Mouse (Mus musculus) lung, embryonic 16.5 days (tissue): Measurements from ENCODE around the gene Ddx11. TPM values are rescaled to one million over a fixed set of nuclear protein-coding genes. Genes with fewer than 3 reads are reported as not detected.

Source experiments
- ATAC-seq: fragments of 200-750 bp; cut with Nextera tagmentation; 2 replicates; pipeline ENCODE4 v1.8.0; 2017; ENCODE audit warnings: low read depth, mild to moderate bottlenecking, moderate library complexity
- H3K27ac ChIP-seq: fragments of 300-500 bp; sonication (generic); 2 replicates; pipeline ENCODE4 v1.5.1; 2014; ENCODE audit warnings: mild to moderate bottlenecking, control low read depth, low read length
- H3K27me3 ChIP-seq: fragments of 300-500 bp; sonication (generic); 2 replicates; pipeline ENCODE4 v1.6.1; 2014; ENCODE audit warnings: low read depth, low read length, mixed read lengths; ENCODE audit not compliant: control insufficient read depth, insufficient read depth
- H3K36me3 ChIP-seq: fragments of 300-500 bp; sonication (generic); 2 replicates; pipeline ENCODE4 v1.6.1; 2014; ENCODE audit warnings: low read length; ENCODE audit not compliant: control insufficient read depth, insufficient read depth
- H3K4me1 ChIP-seq: fragments of 300-500 bp; sonication (generic); replicated peaks from 2 replicates; pipeline ENCODE4 v1.6.1; 2014; ENCODE audit warnings: low read length, mixed read lengths; ENCODE audit not compliant: control insufficient read depth, insufficient read depth
- H3K4me2 ChIP-seq: fragments of 300-500 bp; sonication (generic); 2 replicates; pipeline ENCODE4 v1.6.1; 2014; ENCODE audit warnings: low read depth, low read length, control low read depth
- H3K4me3 ChIP-seq: fragments of 300-500 bp; sonication (generic); 2 replicates; pipeline ENCODE4 v1.5.1; 2014; ENCODE audit warnings: mild to moderate bottlenecking, low read length, control low read depth
- H3K9ac ChIP-seq: fragments of 300-500 bp; sonication (generic); 2 replicates; pipeline ENCODE4 v1.6.1; 2014; ENCODE audit warnings: low read length, control low read depth
- H3K9me3 ChIP-seq: fragments of 300-500 bp; sonication (generic); 2 replicates; pipeline ENCODE4 v1.6.1; 2016; ENCODE audit warnings: low read length; ENCODE audit not compliant: control insufficient read depth
- WGBS: fragments of 180-500 bp; shearing (Covaris S2); extraction: QIAGEN DNeasy Blood & Tissue Kit; methylation state at CpG from one replicate; pipeline ENCODE4 v1.1.7; 2014; 5-methylcytosine and 5-hydroxymethylcytosine counted together
- polyA plus RNA-seq: library from polyadenylated mRNA; unstranded; fragments of >200 nt; fragmentation: Nextera tagmentation; extraction: Ambion mirVana; gene quantifications from 2 replicates; pipeline ENCODE4 v1.2.1, GENCODE M21; 2015

The Ddx11 gene
- 20.2 and 23.9 TPM in 2 replicates for polyA plus RNA-seq

DNA sequence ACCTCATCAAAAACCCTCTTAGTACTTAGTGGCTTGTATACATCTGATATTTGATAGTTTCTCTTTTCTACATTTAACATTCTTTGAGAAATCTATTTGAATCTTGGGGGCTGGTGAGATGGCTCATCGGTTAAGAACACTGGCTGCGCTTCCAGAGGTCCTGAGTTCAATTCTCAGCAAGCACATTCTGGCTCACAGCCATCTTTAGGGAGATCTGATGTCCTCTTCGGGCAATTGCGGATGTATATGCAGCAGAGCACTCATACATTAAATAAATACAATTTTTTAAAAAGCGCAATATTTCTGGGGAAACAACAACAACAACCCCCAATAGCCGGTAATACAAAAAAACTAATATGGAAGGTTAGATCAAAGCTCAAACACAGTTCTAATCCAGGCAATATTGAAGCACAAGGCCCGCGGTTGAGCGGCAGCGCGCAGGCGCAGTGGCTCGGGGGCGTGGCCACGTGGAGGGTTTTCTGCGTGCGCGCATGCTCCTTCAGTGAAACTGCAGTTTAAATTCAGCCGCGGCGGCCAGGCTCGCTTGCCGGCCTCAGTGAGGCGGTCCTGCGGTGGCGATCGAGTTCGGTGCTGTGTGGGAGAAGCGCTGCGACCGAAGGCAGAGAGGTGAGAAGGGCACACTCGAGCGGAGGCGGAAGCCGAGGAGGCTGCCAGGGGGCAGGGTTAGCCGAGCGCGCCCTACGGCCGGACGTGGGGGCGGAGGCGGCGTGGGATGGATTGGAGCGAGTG is at the start of gene Ddx11:
Gene Ddx11 (plus strand): TSS at position 455 of the 750 bp plus-strand sequence.
- ATAC-seq = peak; percentile 92
- WGBS = 3% methylated on average over 45 of the region's 45 CpGs
- H3K4me3 ChIP-seq = peak within 1 kb of the TSS; percentile 91
- peak within 1 kb of the TSS; percentile 99 for H3K27ac ChIP-seq
- peaks cover 11% of the 10 kb centered on the region; the same call in 1 of the 2 replicates for H3K4me1 ChIP-seq
- H3K36me3 ChIP-seq = peaks cover 19% of the 10 kb centered on the region
- no peaks in the 10 kb centered on the region for H3K27me3 ChIP-seq
- peak within 1 kb of the TSS; percentile 82 for H3K4me2 ChIP-seq
- no peaks in the 10 kb centered on the region for H3K9me3 ChIP-seq
- peak within 1 kb of the TSS; percentile 83 for H3K9ac ChIP-seq

DNA sequence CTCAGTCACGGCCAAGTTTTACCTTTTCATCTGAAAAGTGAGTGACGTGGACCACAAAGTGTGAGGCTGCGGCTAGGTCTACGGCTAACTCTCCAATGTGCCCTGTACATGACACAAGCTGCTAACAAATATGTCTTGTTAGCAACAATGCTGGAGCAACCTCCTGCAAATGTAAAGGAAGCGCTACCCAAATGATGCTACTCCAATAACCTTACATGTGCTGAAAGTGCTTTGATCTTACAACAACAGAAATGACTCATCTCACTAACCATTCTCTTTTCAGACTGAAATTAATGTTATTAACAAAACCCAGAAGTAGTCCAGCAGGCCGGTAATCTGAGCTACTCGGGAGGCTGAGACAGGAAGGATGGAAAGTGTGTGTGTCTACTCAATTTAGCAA is 49.3 kb upstream of the Ddx11 start:
- Histone ChIP-seq H3K4me1 (peaks cover 4% of the 10 kb centered on the region; the same call in 1 of the 2 replicates), H3K4me3 (no peak overlapping the region), H3K27ac (no peak overlapping the region), H3K9me3 (no peaks in the 10 kb centered on the region), H3K36me3 (no peaks in the 10 kb centered on the region; the same call in 1 of the 2 replicates), H3K9ac (no peak overlapping the region), H3K4me2 (no peak overlapping the region), H3K27me3 (no peaks in the 10 kb centered on the region)
- WGBS = 90% methylated on average over 7 of the region's 7 CpGs
- ATAC-seq = no peak

DNA sequence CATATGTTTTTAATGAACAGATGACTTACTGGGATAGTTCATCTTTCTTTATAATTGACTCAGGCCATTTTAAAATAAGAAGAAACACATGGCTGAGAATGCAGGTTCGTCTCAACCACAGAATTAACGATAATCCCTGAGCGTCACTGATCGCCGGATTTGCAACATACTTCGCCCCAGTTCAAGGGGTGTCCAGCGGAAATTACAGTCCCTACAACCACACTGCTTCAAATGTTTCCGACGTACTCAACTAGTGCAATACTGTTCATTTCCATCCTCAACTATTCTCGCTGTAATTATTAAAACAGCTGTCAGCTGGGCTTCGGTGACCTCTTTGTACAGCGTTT is 47.5 kb upstream of the Ddx11 start:
- no peaks in the 10 kb centered on the region for H3K9me3 ChIP-seq
- H3K4me1 ChIP-seq = peaks cover 4% of the 10 kb centered on the region; the same call in 1 of the 2 replicates
- 6% methylated on average over 12 of the region's 12 CpGs for WGBS
- H3K27me3 ChIP-seq = no peaks in the 10 kb centered on the region
- H3K27ac ChIP-seq = no peak overlapping the region
- H3K4me2 ChIP-seq = peak overlapping the region; percentile 91
- peak overlapping the region; percentile 96 for H3K4me3 ChIP-seq
- H3K9ac ChIP-seq = peak overlapping the region; percentile 82
- ATAC-seq = no peak
- H3K36me3 ChIP-seq = peaks cover 9% of the 10 kb centered on the region

DNA sequence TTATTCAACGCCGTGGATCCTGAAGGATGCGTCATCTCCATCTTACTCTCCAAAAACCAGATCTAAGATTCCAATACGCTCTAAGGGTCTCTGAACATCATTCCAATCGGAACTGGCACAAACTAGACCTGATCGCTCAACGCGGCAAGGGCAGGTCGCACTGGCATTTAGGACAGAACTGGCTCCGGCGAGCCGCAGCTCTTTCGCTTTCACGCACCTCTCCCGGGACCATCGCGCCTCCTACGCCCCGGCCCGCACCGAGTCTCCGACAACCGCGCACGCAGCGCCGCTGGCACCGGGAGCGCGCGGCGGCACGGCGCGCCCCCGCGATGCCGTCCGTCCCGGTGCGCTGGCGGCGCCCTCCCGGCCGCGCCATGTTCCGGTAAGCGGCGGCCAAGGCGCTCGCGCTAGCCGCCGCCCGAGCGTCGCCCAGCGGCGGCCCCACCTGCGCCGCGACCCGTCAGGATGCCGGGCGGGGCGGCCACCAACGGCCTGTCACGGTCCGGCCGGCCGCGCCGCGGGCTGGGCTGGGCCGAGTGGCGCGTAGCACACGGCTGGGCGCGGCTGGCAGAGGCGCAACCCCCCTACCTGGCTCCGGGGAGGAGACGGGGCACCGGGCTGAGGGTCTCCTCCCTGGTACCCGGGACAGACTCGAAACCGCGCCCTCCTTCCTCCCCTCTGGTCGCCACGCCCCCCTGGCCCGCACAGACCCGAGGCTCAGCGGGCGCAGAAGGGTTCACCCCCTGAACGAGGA is 47.0 kb upstream of the Ddx11 start:
- Histone ChIP-seq H3K4me2 (peak overlapping the region; percentile 91), H3K9ac (peak overlapping the region; percentile 82), H3K27ac (peak overlapping the region; percentile 82), H3K9me3 (no peaks in the 10 kb centered on the region), H3K36me3 (peaks cover 13% of the 10 kb centered on the region), H3K4me3 (peak overlapping the region; percentile 96), H3K4me1 (peaks cover 4% of the 10 kb centered on the region; the same call in 1 of the 2 replicates), H3K27me3 (no peaks in the 10 kb centered on the region)
- peak; percentile 88 for ATAC-seq
- under 1% methylated on average over 57 of the region's 95 CpGs for whole genome bisulfite sequencing

DNA sequence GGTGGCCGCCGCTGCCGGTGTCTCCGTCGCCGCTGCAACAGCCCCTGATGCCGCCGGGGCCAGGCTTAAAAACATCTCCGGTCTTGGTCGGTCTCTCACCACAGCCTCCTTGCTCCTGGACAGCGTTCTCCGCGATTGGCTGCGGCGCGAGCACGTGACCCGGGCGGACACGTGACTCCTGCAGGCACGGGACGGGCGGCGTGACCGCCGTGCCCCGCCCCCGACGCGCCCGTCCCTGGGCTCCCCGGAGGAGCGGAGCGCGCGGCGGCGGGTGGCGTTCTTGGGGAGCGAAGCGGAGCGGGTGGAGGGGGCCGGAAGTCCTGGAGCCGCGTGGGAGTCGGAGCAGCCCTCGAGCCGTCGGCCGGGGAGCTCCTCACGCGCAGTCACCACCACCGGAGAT is 46.4 kb upstream of the Ddx11 start, which contains the start of gene Ankrd12:
Gene Ankrd12 (minus strand): TSS at position 156 of the 400 bp plus-strand sequence.
- Histone ChIP-seq H3K9me3 (no peaks in the 10 kb centered on the region), H3K4me1 (peaks cover 4% of the 10 kb centered on the region; the same call in 1 of the 2 replicates), H3K36me3 (peaks cover 13% of the 10 kb centered on the region), H3K27ac (peak within 1 kb of the TSS; percentile 82), H3K4me3 (peak within 1 kb of the TSS; percentile 96), H3K9ac (peak within 1 kb of the TSS; percentile 82), H3K4me2 (peak within 1 kb of the TSS; percentile 91), H3K27me3 (no peaks in the 10 kb centered on the region)
- peak; percentile 99 for ATAC-seq
- WGBS = under 1% methylated on average over 45 of the region's 53 CpGs

DNA sequence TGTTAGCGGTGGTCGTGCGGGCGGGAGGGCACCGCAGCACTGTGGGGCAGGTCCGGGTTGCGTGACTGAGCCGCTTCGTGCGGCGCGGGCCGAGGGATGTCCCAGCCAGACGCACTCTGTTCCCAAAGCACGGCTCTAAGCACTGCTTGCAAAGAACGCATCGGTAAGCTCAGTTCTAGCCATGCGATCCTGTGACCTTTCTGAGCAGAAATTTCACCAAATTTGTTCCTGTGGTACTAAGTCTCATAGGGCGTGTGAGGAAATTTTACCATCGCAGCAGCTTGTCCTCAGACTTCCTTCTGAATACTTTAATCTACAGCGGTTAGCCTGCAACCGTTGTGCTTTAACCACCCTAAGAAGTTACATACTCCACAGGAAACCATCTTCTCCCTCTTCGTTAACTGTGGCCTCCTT is 45.9 kb upstream of the Ddx11 start:
- no peaks in the 10 kb centered on the region for H3K9me3 ChIP-seq
- whole genome bisulfite sequencing = under 1% methylated on average over 23 of the region's 23 CpGs
- H3K4me3 ChIP-seq = peak overlapping the region; percentile 96
- H3K36me3 ChIP-seq = peaks cover 13% of the 10 kb centered on the region
- H3K4me1 ChIP-seq = peaks cover 4% of the 10 kb centered on the region; the same call in 1 of the 2 replicates
- peak overlapping the region; percentile 82 for H3K9ac ChIP-seq
- H3K27ac ChIP-seq = peak overlapping the region; percentile 82
- H3K4me2 ChIP-seq = peak overlapping the region; percentile 91
- no peaks in the 10 kb centered on the region for H3K27me3 ChIP-seq
- ATAC-seq = peak; percentile 71

DNA sequence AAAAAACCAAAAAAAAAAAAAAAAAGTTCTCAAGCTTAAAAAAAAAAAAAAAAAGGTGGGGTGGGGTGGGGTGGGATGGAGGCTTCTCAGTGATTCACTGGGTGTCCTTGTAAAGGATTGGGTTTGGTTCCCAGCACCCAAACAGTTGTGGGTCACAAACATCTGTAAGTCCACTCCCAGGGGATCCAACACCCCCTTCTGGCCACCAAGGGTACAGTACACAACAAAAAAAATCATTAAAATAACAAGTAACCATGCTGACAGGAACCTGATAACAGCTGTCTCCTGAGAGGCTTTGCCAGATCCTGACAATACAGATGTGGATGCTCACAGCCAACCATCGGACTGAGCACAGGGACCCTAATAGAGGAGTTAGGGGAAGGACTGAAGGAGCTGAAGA is 38.8 kb upstream of the Ddx11 start:
- WGBS = 63% methylated on average over 1 of the region's 1 CpGs
- H3K9ac ChIP-seq = no peak overlapping the region
- no peaks in the 10 kb centered on the region for H3K4me1 ChIP-seq
- H3K27me3 ChIP-seq = no peaks in the 10 kb centered on the region
- H3K9me3 ChIP-seq = no peaks in the 10 kb centered on the region
- ATAC-seq = no peak
- H3K36me3 ChIP-seq = peaks cover 21% of the 10 kb centered on the region
- H3K4me3 ChIP-seq = no peak overlapping the region
- no peak overlapping the region for H3K4me2 ChIP-seq
- H3K27ac ChIP-seq = no peak overlapping the region

DNA sequence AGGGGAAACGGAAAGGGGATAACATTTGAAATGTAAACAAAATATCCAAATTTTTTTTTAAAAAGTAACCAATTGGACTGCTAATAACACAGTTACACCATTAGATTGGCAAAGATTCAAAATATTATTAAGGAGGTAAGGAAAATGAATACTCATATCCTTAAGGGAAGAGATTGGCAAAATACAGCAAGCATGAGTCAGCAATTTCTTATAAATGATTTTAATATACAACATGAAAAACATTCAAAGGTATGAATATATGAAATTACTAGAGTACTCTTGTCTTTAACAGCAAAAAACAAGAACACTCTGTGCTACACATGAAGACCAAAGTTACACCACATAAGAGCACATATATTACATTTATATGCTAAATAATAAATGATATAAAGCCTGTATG is 38.3 kb upstream of the Ddx11 start:
- Histone ChIP-seq H3K27ac (no peak overlapping the region), H3K4me2 (no peak overlapping the region), H3K4me1 (no peaks in the 10 kb centered on the region), H3K4me3 (no peak overlapping the region), H3K9ac (no peak overlapping the region), H3K27me3 (no peaks in the 10 kb centered on the region), H3K9me3 (no peaks in the 10 kb centered on the region), H3K36me3 (peaks cover 20% of the 10 kb centered on the region)
- WGBS = 78% methylated on average over 1 of the region's 1 CpGs
- no peak for ATAC-seq

DNA sequence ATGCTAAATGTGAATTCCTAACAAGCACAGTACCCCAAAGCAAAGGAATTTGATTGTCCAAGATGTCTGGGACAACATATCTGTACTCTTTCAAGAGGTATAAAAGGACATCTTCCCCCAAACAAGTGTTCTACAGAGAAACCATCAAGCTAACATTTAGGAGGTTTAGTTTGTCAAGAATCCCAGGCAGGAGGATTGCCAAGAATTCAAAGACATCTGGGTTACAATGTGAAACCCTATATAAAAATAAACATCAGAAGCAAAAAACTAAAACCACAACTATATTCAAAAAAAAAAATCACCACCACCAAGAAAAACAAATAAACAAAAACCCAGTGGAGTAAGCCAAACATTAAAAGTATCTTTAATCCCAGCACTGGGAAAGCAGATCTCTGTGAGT is 33.1 kb upstream of the Ddx11 start:
- Histone ChIP-seq H3K9me3 (no peaks in the 10 kb centered on the region), H3K4me2 (no peak overlapping the region), H3K4me1 (no peaks in the 10 kb centered on the region), H3K27ac (no peak overlapping the region), H3K27me3 (no peaks in the 10 kb centered on the region), H3K36me3 (peaks cover 17% of the 10 kb centered on the region), H3K9ac (no peak overlapping the region), H3K4me3 (no peak overlapping the region)
- ATAC-seq = no peak
